In genomic region chr5:73854774-73855371, GRCm38 (mm10) we compare ENCODE assay signal across 10 mouse cellular contexts.
DNase-seq lines count a peak whose midpoint lies in the region; ATAC-seq and TF ChIP-seq lines count a peak whose summit lies in the region.
"Had no signal": no experiment of that assay in that cellular context is flagged by ENCODE, and none has a peak within 500 bp of the region (broad histone marks: within the 10 kb centered on the region; RNA-seq: fewer than 3 reads in every experiment).

No protein-coding gene starts in this region.

- no peak overlapping the region for H3K4me3 ChIP-seq in intestine, embryonic 14.5 days (ENCODE audit: low read depth, low read length)
- no peak overlapping the region for H3K4me3 ChIP-seq in intestine, postnatal 0 days (ENCODE audit: low read depth, low read length)
- H3K4me3 ChIP-seq in kidney, postnatal 0 days (replicated peaks; ENCODE audit: low read depth, low read length): no peak overlapping the region
- H3K4me3 ChIP-seq: liver, embryonic 15.5 days had no signal

- 0 out of 2 replicates have a peak overlapping the region, but pooled peaks have one; percentile 51 for H3K27ac ChIP-seq in intestine, embryonic 14.5 days (ENCODE audit: low read depth)
- H3K27ac ChIP-seq in intestine, postnatal 0 days (ENCODE audit: low read depth, low read length): no peak overlapping the region
- H3K27ac ChIP-seq in kidney, postnatal 0 days: peak overlapping the region; percentile 62; the same call in 1 of the 2 replicates
- H3K27ac ChIP-seq: liver, embryonic 15.5 days had no signal

- no peak for ATAC-seq in intestine, embryonic 14.5 days (replicated peaks; ENCODE audit: low FRiP score, low TSS enrichment, low read depth)
- ATAC-seq in intestine, postnatal 0 days: no peak
- no peak for ATAC-seq in kidney, postnatal 0 days (replicated peaks; ENCODE audit: low FRiP score, low read depth)

- H3K4me2 ChIP-seq in intestine, embryonic 14.5 days (ENCODE audit: low read length): no peak overlapping the region
- H3K4me2 ChIP-seq in intestine, postnatal 0 days (replicated peaks; ENCODE audit: low read depth): no peak overlapping the region
- H3K4me2 ChIP-seq in kidney, postnatal 0 days (ENCODE audit: low read length): no peak overlapping the region; the same call in 1 of the 2 replicates
- H3K4me2 ChIP-seq: liver, embryonic 15.5 days had no signal

- WGBS in intestine, embryonic 14.5 days: 59% methylated on average over 18 of the region's 18 CpGs
- 60% methylated on average over 18 of the region's 18 CpGs for WGBS in intestine, postnatal 0 days
- WGBS in kidney, postnatal 0 days: 62% methylated on average over 18 of the region's 18 CpGs

- no peak overlapping the region for H3K9ac ChIP-seq in intestine, embryonic 14.5 days (ENCODE audit: low read length)
- no peak overlapping the region for H3K9ac ChIP-seq in intestine, postnatal 0 days (ENCODE audit: low read depth, low read length)
- H3K9ac ChIP-seq in kidney, postnatal 0 days (ENCODE audit: low read depth, low read length): no peak overlapping the region
- H3K9ac ChIP-seq: liver, embryonic 15.5 days had no signal

- no peaks in the 10 kb centered on the region for H3K27me3 ChIP-seq in intestine, embryonic 14.5 days (replicated peaks; ENCODE audit: control insufficient read depth, insufficient read depth, low read length)
- H3K27me3 ChIP-seq in intestine, postnatal 0 days (replicated peaks; ENCODE audit: control insufficient read depth, insufficient read depth, low read length): no peaks in the 10 kb centered on the region
- no peaks in the 10 kb centered on the region for H3K27me3 ChIP-seq in kidney, postnatal 0 days (ENCODE audit: insufficient read depth, low read length)
- H3K27me3 ChIP-seq: liver, embryonic 15.5 days had no signal

- H3K4me1 ChIP-seq in intestine, embryonic 14.5 days (replicated peaks; ENCODE audit: control insufficient read depth, insufficient read depth, low read length): peaks cover 6% of the 10 kb centered on the region
- no peaks in the 10 kb centered on the region for H3K4me1 ChIP-seq in intestine, postnatal 0 days (replicated peaks; ENCODE audit: control insufficient read depth, insufficient read depth, low read length)
- no peaks in the 10 kb centered on the region; the same call in 1 of the 2 replicates for H3K4me1 ChIP-seq in kidney, postnatal 0 days (replicated peaks; ENCODE audit: insufficient read depth, low read length)
- H3K4me1 ChIP-seq: liver, embryonic 15.5 days had no signal

- no peak for TF ChIP-seq CTCF in intestine, postnatal 0 days (IDR thresholded peaks at IDR 0.05; ENCODE audit: low read depth)
- TF ChIP-seq CTCF in kidney, postnatal 0 days (IDR thresholded peaks at IDR 0.05; ENCODE audit: low read depth): no peak

- H3K9me3 ChIP-seq in intestine, embryonic 14.5 days (ENCODE audit: control insufficient read depth, low read length): no peaks in the 10 kb centered on the region
- H3K9me3 ChIP-seq in intestine, postnatal 0 days (ENCODE audit: control insufficient read depth): no peaks in the 10 kb centered on the region
- no peaks in the 10 kb centered on the region for H3K9me3 ChIP-seq in kidney, postnatal 0 days (replicated peaks; ENCODE audit: low read length)
- H3K9me3 ChIP-seq: G1E; liver, embryonic 15.5 days had no signal

- H3K36me3 ChIP-seq in intestine, embryonic 14.5 days (ENCODE audit: control insufficient read depth, insufficient read depth, low read length): no peaks in the 10 kb centered on the region
- no peaks in the 10 kb centered on the region for H3K36me3 ChIP-seq in intestine, postnatal 0 days (ENCODE audit: control insufficient read depth, insufficient read depth)
- H3K36me3 ChIP-seq in kidney, postnatal 0 days (ENCODE audit: insufficient read depth, low read length): no peaks in the 10 kb centered on the region
- H3K36me3 ChIP-seq: G1E; liver, embryonic 15.5 days had no signal

- peak; percentile 73 for DNase-seq in intestine, embryonic 14.5 days (ENCODE audit: low spot score)
- peak; percentile 90 for DNase-seq in NIH3T3 (ENCODE audit: low read depth)
- DNase-seq in cerebellum, postnatal 36 days: peak; percentile 23 to 38
- peak; percentile 62 for DNase-seq in kidney, postnatal 0 days (ENCODE audit: low spot score)
- no peak for DNase-seq in adrenal gland, adult 2 months
- DNase-seq in right cerebral cortex, adult 18-20 months: no peak
- DNase-seq in right cerebral cortex, postnatal 10 days (ENCODE audit: low spot score in 2 of 2): no peak

Comparison
In these comparisons a context has a peak if more than half of its experiments do, and no peak if none do; other contexts are left out.
1. DNase-seq: peak in intestine, embryonic 14.5 days (single experiment), NIH3T3 (single experiment), cerebellum, postnatal 36 days (2 of 2) and kidney, postnatal 0 days (single experiment); none in adrenal gland, adult 2 months (single experiment), right cerebral cortex, adult 18-20 months (single experiment) and right cerebral cortex, postnatal 10 days (0 of 2).